Mouse (Mus musculus) adrenal gland, postnatal 10 days (tissue): Measurements from ENCODE around the gene Slc9a1. TPM values are rescaled to one million over a fixed set of nuclear protein-coding genes. Genes with fewer than 3 reads are reported as not detected.

ENCODE experiments used
- DNase-seq: peaks from one replicate; pipeline ENCODE4 v3.0.0; 2021; ENCODE audit warnings: mixed read lengths
- total RNA-seq, 2 experiments: library from RNA; stranded (reverse); gene quantifications; 2 replicates each; pipeline ENCODE4 v1.2.3; 2021

Gene Slc9a1
- total RNA-seq, 2 experiments from 2014 or later: 31.9 to 42.5 TPM

DNA sequence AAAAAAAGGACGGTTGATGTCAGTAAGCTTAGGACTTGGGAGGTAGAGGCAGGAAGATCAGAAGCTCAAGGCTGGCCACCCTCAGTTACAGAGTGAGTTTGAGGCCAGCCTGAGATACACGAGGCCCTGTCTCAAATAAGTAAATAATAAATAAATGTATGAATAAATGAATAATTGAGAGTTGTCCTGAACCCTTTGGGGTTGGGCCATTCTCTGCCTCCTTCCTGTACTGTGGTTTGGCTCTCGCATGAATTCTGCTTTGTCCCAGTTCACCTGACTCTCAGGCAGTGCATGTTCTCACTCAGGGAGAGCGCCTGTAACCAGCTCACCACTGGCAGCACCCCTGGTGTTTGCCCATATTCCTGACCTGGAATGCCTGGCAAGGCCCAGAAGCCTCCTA is 4.5 kb downstream of the Slc9a1 start:
- DNase-seq: no peak

- peak; percentile 31 for DNase-seq
These were observed 6.5 kb downstream of the Slc9a1 start for GRCm38 (mm10) chr4:133375812-133376577.

DNA sequence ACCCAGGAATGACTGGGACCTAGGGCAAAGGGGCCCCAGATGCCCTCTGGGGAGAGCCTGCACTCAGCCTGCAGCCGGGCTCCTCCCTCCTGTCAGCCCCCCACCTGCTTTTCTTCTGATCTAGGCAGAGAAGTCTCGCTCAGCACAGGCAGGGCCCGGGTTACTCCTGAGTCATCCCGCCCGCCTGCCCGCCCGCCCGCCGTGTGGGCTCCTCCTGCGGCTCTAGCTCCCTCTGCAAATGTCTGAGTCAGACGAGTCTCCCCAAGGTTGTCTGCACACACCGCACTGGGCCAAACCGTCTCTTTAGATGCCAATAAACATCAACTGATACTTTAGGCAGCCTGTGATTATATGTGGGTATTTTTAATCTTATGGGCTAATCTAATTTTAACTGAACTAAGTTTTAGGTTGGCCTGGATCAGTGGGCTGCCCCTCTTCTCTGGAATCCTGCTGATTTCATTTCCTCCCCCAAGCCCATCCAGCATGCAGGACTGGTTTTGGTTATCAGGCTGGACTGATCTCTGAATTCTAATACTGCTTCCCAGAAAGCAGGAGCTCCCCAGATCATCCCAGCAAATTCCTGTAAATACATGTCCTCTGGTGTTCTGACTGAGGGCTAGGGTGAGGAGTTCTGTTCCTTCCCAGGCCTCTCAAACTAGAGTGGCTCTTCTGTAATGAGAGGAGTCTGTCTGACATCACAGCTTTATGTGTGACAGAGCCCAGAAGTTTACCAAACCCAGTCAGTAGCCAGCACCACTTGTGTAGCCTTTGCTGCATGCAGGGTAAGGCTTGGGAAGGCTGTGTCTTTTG is 8.9 kb downstream of the Slc9a1 start:
- peak; percentile 79 for DNase-seq

GRCm38 (mm10) chr4:133379046-133379347 is 9.5 kb downstream of the Slc9a1 start:
- DNase-seq: peak; percentile 37

DNA sequence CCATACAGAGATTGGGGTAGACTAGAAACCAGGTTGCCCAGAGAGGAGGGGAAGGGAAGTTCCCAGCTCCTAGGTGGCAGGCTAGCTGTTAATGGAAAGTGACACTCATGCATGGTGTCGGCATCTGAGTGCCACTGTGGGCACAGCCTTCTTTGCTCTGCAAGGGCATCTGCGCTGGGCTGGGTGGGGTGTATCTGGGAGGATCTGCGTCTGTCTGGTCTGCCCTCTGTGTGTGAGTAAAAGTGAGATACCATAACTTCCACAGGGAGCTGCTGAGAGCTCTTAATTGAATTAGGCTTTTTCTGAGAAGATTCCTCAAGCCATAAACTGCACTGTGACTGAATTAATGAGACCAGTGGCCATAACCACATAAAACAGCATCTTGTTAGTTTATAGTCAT is 10.4 kb downstream of the Slc9a1 start:
- no peak for DNase-seq

DNA sequence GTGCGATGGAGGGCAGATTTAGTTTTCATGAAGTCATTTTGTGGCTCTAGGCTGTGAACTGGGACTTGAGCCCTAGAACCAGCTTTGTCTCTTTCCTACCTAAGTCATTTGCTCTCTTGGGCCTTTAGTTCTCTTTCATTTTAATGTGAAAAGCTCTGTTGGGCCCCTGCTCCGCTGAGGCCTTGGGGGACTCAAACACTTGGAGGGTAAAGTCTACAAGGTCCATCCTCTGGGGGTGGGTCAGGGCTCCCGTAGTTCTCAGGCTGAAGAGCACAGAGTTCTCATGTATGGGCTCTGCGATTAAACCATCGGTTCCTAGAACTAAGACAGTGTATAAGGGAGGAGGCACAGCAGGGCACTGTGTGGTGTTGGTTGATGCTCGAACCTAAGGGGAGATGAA is 11.0 kb downstream of the Slc9a1 start:
- DNase-seq: no peak

DNA sequence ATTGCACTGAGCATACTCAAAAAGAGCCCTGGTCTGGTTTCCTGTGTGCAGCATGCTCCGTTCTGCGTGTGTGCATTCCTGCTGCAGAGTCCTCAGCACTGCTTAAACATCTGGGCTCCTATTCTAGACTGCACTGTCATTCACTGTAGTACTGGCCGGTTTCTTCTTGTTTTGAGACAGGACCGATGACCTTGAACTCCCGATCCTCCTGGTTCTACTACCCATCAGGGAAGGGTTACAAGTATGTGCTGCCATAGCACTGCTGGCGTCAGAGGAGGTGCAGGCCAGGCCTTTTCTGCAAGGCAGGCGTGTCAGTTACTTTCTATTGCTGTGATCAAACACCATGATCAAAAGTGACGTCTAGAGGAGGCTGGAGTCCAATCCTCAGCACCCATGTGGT is 11.6 kb downstream of the Slc9a1 start:
- DNase-seq: peak; percentile 35

DNA sequence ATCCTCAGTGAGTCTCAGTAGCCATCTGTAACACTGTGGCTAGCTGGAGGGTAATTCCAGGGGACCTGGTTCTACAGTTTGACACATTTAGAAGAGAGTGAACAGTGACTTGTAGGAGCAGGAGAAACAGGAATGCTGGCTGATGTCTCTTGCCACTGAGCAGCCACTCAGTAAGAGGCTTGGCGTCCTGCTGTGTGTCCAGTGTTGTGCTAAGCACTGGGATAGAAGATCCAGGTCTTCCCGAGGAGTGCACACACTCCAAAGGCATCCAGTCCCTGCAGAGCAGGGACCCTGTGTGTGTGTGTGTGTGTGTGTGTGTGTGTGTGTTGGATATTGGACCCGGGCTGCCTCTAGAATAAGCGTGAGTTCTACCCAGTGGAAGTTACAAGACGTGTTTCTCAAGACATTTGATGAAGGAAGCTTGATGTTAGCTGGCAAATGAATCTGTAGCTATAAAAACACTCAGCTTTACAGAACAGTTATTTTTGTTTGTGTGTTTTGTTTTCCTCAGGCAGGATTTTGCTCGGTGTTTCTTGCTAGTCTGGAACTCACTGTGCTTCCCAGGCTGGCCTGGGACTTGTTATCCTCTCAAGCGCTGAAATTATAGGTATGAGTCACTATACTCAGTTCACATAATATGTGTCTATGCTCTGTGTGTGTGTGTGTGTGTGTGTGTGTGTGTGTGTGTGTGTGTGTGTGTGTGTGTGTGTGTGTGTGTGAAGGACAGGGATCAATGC is 16.7 kb downstream of the Slc9a1 start:
- DNase-seq: no peak

GRCm38 (mm10) chr4:133387053-133387452 is 17.5 kb downstream of the Slc9a1 start:
- DNase-seq: no peak

- DNase-seq: peak; percentile 81
These were observed 19.5 kb downstream of the Slc9a1 start for GRCm38 (mm10) chr4:133388781-133389552.

DNA sequence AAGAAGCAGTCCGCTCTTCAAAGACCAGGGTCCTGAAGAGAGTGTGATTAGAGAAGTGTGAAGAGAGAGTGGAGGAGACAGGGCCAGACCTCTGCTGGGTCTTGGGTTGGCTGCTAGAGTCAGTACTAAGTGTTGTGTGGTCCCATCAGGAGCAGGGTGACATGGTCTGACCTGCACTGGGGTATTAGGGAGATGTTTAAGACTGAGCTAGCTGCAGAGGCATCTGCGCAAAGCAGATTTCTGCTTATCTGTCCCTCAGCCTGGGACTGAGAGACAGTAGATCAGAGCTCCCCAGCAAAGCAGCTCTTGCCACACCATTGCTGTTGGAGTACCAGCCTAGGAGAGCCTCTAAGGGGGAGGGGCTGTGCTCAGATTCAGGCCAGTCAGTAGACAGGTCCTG is 20.5 kb downstream of the Slc9a1 start:
- no peak for DNase-seq

GRCm38 (mm10) chr4:133390585-133390984 is 21.1 kb downstream of the Slc9a1 start:
- no peak for DNase-seq

DNA sequence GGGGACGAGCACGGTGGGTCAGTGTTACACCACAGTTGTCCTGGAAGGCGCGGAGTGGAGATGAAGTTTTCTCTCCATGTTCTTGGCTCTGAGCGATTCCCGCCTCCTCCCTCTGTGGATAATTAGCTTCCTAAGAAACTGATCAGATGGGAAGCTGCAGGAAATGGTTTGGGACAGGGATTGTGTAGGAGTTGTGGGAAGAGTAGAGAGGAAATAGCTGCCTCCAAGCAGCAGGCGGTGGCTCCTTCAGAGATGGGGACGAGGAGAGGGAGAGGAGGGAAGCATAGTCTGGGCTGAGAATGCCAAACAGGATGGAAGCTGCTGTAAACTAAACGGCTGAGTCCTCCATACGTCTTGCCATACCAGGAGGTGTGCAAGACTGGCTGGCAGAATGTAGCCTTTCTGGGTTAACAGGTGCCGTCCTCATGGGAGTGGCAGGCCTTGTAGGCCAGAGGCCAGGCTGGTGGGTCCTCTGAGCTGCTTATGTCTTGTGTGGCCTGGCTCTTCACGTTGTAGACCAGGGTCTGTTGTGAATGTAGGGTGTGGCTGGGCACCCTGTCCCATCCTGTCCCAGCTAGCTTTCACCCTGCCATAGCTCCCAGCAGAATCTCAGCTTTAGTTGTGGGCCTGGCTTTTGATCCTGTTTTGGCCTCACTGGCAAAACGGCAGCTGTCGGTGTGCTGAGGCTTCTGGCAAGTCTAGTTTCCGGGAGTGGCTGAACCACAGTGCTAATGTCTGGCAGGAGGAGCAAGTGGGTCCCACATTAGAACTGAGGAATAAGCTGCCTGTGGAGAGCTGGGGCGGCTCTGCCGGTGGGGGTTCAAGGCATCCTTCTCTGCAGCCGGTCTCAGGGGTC is 21.9 kb downstream of the Slc9a1 start:
- DNase-seq: no peak

- no peak for DNase-seq
These were observed 25.6 kb downstream of the Slc9a1 start for GRCm38 (mm10) chr4:133394981-133395573.

DNA sequence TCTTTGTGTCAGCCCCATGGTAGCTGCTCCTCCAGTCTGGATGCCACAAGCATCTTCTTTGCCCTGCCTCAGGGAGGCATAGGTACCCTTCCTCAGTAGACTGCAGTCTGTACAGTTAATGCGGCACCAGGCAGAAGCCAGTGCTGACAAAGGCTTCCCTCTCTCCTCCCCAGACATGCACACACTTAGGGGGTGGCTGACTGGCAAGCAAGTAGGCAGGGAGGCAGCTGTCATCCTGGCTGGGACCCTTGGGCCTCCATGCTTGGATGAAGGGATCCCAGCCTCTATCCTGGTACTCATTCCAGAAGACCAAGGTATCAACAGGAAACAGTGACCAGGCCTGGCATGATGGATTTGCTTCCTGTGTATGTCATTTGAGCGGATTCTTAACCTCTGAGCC is 26.6 kb downstream of the Slc9a1 start:
- no peak for DNase-seq

GRCm38 (mm10) chr4:133397299-133397698 is 27.8 kb downstream of the Slc9a1 start:
- DNase-seq: no peak

GRCm38 (mm10) chr4:133397961-133398360 is 28.5 kb downstream of the Slc9a1 start:
- DNase-seq: no peak

DNA sequence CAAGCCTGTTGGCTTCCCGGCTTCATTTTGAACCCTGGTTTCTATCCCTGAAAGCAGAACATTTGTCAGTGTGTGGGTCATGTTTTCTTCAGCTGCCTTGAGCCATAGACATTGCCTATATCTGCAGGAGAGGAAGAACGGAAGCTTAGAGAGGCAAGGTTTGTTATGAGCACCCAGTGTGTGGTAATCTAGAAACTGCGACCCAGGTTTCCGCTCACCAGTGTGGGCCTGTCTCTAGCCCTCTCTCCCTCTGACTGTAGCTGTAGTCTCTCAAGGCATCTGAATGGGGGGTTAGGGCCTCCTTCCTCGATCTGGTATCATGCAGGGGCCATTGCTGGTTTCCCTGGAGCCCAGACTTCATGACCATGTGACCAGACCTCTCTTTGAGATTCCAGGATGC is 29.1 kb downstream of the Slc9a1 start:
- DNase-seq: no peak

DNA sequence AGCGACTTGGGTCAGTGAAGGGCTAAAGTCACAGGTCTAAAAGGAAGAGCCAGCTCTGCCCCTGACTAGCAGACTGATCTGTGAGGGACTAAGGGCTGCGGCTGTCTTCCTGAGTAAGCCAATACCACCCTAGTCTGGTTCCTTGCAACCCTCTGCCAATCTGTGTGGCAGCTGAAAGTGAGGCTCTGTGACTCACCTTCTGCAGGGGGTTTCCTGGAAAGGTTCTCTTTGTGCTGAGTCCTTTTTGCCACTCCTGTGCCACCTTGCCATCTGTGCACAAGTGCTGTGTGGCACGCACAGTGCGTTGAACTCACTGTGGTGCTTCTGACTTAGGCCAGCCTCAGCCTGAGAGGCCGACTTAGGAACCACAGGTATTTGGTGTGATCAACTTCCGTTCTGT is 30.0 kb downstream of the Slc9a1 start:
- no peak for DNase-seq

- DNase-seq: peak; percentile 35
These were observed 30.6 kb downstream of the Slc9a1 start for GRCm38 (mm10) chr4:133400098-133400497.

DNA sequence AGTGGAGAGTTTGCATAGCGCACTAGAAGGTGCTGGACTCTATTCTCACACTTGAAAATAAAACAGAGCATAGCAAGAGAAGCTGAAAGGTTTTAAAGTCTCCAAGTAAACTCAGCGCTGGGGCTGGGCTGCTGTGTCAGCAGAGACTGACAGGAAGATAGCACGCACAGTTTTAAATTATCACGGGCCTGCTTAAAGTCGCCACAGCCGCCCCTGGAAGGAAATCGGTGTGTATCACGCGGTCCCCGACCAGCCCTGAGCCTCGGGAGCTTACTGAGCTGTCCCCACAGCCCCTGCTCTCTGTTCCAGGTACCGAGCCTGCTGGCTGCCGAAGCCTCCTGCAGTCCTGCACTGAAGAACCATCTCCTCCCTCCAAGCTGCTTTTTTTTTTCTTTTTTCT is 32.5 kb downstream of the Slc9a1 start:
- no peak for DNase-seq
